Mouse (Mus musculus): ENCODE results near the gene Hcst. TPM values are rescaled to one million over a fixed set of nuclear protein-coding genes. Genes with fewer than 3 reads are reported as not detected.

The Hcst gene
- under 1 TPM in 1 of 2 experiments, not detected in 1; 0.94 TPM for total RNA-seq (2021)
- long read RNA-seq, experiment 1, result 0 reads
- long read RNA-seq, experiment 2, result 0 reads

DNA sequence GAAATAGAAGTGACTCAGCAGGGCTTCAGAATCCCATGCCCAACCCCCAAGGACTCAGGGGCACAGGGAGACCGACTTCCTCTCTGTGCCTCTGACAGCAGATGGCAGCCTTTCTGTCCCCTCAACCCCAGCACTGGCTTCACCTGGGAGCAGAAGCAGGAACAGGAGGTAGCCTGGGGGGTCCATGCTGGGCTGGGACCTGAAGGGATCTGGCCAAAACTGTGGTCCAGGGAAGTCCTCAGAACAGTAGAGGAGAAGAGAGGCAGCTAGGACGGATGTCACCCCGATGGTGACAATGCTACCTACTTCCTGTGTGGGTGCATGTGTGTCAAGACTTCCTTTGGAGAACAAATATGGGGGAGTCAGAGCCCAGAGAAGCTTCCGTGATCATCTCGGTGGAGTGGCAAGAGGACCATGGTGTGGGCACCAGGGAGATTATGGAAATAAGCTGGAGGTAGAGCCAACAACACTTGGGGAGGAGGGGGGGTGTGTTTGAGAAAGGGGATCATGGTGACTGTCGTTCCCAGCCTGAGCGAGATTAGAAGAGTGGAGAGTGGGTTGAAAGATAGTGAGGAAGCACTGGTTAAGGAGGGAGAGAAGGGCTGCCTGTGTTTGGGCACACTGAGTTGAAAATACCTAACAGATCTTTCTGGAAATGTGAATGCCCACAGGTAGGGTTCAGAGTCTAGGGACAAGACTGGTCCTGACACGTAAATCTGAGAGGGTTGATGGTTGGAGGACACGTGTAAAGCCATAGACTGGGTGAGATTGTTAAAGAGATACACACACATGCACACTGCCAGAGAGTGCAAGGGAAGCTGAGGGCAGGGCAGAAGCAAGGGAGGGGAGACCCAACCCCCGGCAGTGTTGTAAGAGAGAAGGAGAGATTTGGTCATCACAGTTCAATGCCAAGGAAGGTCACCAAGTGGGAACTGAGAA, at the start of gene Hcst:
Gene Hcst, minus strand, starts transcription at position 294 of the 939 bp plus-strand sequence.
- DNase-seq, result no peak
- intact Hi-C loops (cut with DNase I; ENCODE audit: low total_unique reads), result no loop called here

- intact Hi-C loops (cut with DNase I; ENCODE audit: low total_unique reads), result no loop called here
- DNase-seq, result no peak
Measured at GRCm38 (mm10) chr7:30464816-30465300, 45.2 kb upstream of the Hcst start.

DNA sequence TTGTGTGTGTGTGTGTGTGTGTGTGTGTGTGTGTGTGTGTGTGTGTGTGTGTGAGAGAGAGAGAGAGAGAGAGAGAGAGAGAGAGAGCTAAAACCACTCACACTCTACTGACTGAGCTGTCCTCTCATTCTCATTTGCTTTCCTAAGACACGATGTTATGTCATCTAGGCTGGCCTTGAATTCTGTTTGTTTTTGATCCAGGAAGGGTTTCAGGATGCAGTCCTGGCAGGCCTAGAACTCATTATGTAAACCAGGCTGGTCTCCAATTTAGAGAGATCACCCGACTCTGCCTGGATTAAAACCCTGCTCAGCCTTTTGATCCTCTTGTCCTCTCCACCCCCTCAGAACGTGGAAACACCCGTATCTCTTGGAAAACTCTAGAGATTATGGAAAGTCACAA, 44.3 kb upstream of the Hcst start:
- intact Hi-C loops (cut with DNase I; ENCODE audit: low total_unique reads), result no loop called here

GRCm38 (mm10) chr7:30463568-30463967, 43.9 kb upstream of the Hcst start:
- no peak for DNase-seq
- intact Hi-C loops (cut with DNase I; ENCODE audit: low total_unique reads), result no loop called here

More for the DNA sequence above, 44.3 kb upstream of the Hcst start:
- no peak for DNase-seq

DNA sequence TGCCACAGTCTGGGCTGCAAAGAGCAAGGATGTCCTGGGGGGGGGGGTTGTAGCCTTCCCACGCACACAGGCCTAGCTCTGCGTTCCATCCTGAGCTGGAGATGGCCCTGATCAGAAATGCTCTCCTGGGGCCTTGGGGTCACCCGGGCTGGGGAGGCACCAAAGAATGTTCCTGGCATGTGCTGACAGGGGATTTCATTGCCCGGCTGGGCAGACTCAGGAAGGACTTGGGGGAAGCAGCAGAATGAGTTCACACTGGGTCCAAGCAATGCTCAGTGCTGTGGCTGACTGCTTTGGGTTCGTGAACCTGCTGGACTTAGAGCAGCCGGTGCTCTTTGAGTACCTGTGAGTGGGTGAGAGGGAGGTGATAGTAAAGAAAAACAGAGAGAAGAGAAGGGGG, 39.8 kb upstream of the Hcst start:
- DNase-seq, result no peak
- intact Hi-C loops (cut with DNase I; ENCODE audit: low total_unique reads), result no loop called here

- intact Hi-C loops (cut with DNase I; ENCODE audit: low total_unique reads), result no loop called here
- no peak for DNase-seq
Measured at GRCm38 (mm10) chr7:30457629-30458330, 38.1 kb upstream of the Hcst start, which contains the start of the genes Kirrel2 and Nphs1. Gene Kirrel2, minus strand, starts transcription at chr7:30457690. Gene Nphs1, plus strand, starts transcription at chr7:30458315.

GRCm38 (mm10) chr7:30456911-30457628, 37.4 kb upstream of the Hcst start:
- intact Hi-C loops (cut with DNase I; ENCODE audit: low total_unique reads), result no loop called here
- DNase-seq, result no peak

DNA sequence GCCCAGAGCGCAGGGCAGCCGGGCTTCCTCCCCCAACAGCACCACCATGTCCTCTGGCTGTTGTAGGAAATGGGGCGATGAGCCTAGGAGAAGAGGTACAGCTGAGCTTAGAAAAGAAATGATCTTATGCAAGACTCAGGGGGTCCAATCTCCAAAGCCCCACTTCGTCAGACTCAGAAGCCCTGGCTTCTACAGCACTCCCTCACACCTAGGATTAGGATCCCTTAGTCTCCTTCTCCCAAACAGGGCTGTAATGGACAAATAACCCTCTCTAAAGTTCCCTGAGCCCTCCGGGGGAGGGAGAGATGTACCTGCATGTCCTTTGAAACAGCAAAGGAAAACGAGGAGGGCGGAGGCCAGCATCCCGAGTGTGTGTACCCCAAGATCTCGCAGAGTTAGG, 36.8 kb upstream of the Hcst start:
- intact Hi-C loops (cut with DNase I; ENCODE audit: low total_unique reads), result no loop called here
- no peak for DNase-seq

DNA sequence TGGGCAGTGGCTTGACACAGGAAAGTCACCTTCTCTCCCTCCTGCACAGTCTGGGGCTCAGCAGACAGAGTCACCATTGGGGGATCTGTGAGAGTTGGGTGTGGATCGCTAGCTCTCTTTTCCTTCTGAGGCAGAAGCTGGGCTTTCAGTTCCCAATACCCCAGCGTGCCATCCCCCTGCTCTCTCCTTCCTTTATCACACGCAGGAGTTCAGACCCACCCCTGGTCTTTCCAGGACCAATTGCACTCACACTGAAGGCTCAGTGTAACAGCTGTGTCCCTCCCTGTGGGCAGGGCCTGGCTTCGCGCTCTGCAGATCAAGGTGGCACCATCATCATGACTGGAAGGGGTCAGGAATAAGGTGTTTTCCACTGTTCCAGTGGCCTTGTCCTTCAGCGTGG, 34.6 kb upstream of the Hcst start:
- no peak for DNase-seq
- intact Hi-C loops (cut with DNase I; ENCODE audit: low total_unique reads), result no loop called here

DNA sequence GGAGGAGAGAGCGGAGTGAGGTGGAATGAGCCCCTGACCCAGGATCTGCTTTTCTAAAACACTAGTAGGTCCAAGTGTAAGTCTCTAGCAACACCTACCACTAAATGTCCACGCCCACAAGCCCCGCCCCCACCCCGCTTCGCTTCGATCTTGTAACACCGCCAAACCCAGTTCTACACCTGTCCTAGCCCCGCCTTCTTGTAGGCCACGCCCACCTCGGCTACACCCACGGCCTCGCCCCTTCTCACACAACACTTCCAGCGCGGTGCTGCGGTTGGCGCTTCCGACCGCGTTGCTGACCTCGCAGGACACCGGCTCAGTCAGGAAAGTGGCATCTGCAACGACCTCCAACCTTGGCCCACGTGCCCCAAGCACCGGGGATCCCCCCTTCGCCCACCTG, 34.1 kb upstream of the Hcst start:
- intact Hi-C loops (cut with DNase I; ENCODE audit: low total_unique reads), result no loop called here
- DNase-seq, result no peak

- no peak for DNase-seq
Measured at GRCm38 (mm10) chr7:30453327-30453726, 33.7 kb upstream of the Hcst start.

DNA sequence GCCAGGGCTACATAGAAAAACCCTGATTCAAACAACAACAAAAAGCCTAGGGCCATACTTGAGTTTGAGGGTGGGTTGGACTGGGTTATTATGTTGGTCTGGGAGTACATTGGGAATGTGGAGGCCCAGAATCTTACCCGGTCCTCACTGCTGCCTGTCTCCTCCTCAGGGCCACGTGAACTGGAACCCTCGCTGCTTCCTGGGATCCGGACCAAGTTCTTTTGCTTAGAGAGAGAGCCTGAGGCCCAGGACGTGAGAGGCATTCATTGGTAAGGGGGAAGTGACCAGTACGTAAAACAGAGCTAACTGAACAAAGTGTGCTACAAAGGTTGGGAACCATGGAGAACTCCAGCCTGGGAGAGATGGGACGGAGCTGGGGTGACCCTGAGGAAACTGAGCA, 30.6 kb upstream of the Hcst start:
- no peak for DNase-seq
- intact Hi-C loops (cut with DNase I; ENCODE audit: low total_unique reads), result no loop called here

More at GRCm38 (mm10) chr7:30453327-30453726, 33.7 kb upstream of the Hcst start:
- intact Hi-C loops (cut with DNase I; ENCODE audit: low total_unique reads), result no loop called here

- DNase-seq, result peak; percentile 36
- intact Hi-C loops (cut with DNase I; ENCODE audit: low total_unique reads), result no loop called here
Measured at GRCm38 (mm10) chr7:30444971-30445751, 25.5 kb upstream of the Hcst start, which contains the start of gene Aplp1. Gene Aplp1, minus strand, starts transcription at chr7:30445535.

DNA sequence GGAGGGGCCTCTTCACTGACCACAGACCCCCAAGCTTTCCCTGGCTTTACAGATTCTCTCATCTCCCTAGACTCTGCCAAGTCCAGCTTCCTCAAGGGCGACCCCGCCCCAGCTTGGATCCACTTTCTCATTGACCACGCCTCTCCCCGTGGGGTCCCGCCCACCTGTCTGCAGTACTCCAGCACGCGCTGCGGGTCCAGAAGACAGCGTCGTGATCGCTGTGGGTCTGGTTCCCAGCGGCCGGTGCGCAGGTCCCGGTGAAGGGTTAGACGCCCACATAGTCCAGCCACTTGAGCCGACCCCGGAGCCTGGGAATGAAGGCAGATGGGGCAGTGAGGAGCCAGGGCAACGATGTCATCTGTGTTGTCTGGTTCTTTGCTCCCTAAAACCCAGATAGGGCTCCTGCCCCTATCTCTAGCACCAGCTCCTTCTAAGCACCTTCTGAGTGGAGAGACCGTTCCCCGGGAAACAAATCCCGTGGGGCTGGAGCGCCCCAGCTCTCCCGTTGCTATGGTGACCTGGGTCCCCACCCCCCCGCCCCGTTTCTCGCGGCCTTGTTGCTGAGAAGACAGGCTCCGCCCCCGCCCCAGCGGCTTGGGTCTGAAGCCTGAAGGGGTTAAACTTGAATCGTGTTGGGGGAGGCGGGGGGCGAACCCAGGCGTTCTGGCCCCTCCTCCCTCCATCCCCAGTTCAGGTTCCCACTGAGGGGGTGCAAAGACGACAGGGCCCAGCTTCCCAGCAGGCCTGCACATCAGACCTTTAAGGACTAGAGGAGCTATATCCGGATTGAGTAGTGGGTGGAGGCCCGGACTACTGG, 24.7 kb upstream of the Hcst start:
- intact Hi-C loops (cut with DNase I; ENCODE audit: low total_unique reads), result no loop called here

GRCm38 (mm10) chr7:30443696-30444095, 24.0 kb upstream of the Hcst start:
- no peak for DNase-seq
- intact Hi-C loops (cut with DNase I; ENCODE audit: low total_unique reads), result no loop called here

More for the DNA sequence above, 24.7 kb upstream of the Hcst start:
- DNase-seq, result no peak

DNA sequence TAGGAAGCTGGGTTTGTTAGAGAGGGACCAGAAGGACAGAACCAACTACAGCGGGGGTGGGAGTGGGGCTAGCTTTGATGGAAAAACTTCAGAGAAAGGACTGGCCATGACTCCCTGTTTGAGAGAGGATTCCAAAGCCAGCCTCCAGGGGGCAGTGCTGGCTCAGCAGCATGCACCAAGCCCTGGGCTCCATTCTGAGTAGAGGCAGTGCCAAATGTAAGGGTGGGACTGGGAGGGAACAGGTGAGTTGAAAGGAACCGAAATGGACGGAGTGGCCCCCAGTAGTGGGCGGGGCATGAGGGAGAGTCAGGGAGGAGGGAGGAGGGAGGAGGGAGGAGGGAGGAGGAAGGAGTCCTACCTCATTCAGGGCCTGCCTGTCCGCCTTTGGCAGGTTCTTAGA, 21.0 kb upstream of the Hcst start:
- no peak for DNase-seq
- intact Hi-C loops (cut with DNase I; ENCODE audit: low total_unique reads), result no loop called here

- no peak for DNase-seq
- intact Hi-C loops (cut with DNase I; ENCODE audit: low total_unique reads), result no loop called here
Measured at GRCm38 (mm10) chr7:30439734-30440133, 20.1 kb upstream of the Hcst start.

- no peak for DNase-seq
- intact Hi-C loops (cut with DNase I; ENCODE audit: low total_unique reads), result no loop called here
Measured at GRCm38 (mm10) chr7:30436879-30437278, 17.2 kb upstream of the Hcst start.

All from gastrocnemius, postnatal 14 days (tissue).